Mouse (Mus musculus) heart, postnatal 4 days (tissue): ENCODE measurements around the gene Psmc3. TPM values are rescaled to one million over a fixed set of nuclear protein-coding genes. Genes with fewer than 3 reads are reported as not detected.
"Not testable (repeated sequence)": the region's sequence is repeated elsewhere in the genome, so short reads cannot be mapped to it uniquely, and the experiment has no call there.

Source experiments
- DNase-seq: peaks from one replicate; pipeline ENCODE4 v3.0.0; 2021
- total RNA-seq, 2 experiments: library from RNA; stranded (reverse); gene quantifications; 2 replicates each; pipeline ENCODE4 v1.2.3; 2021

Psmc3 gene
- total RNA-seq, 2 experiments from 2014 or later, result 240 to 248 TPM

DNA sequence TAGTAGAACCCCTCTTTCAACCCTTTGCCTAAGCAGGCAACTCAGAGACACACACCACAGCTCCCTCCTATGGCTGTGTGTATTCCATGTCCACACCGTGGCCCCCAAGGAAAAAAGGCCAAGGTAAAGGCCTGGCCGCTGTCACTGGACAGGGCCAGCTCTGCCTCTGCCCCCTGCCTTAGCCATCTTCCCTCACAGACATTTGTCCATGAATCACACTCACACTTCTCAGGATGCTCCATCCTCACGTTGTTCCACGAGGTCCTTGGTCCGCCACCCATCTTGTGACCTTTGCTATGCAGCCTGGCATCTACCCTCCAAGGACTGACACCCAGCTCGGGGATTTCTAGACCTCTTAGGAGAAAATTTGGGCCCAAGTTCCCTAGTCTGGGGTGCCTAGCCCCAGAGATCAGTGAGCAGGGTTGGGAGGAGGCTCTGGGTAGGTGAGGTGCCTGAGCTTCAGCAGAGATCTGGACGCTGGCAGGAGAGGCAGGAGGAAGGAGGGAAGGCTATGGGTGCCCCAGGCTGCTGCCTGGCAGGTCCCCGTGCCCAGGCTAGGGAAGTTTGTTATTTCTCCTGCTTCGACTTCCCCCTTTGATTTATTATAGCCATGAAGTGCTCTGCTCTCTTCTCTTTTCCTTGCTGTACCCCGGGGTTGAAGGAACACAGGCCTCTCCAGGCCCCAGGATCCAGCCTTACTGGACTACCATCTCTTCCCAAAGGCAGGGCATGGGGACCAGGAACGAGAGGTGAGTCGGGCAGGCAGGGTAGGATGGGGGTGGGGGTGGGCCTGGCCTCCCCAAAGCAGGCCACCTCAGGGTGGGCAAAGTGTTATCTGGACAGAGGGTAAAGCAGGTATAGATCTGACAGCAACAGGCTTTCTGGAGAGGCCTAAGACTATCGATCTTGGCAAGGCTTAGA, 28.2 kb downstream of the Psmc3 start, which contains the start of gene Spi1:
TSS of gene Spi1 (plus strand) at position 616 of the 921 bp plus-strand sequence.
- no peak for DNase-seq

- peak; percentile 54 for DNase-seq
These were observed 29.0 kb downstream of the Psmc3 start for GRCm38 (mm10) chr2:91082844-91083243.

DNA sequence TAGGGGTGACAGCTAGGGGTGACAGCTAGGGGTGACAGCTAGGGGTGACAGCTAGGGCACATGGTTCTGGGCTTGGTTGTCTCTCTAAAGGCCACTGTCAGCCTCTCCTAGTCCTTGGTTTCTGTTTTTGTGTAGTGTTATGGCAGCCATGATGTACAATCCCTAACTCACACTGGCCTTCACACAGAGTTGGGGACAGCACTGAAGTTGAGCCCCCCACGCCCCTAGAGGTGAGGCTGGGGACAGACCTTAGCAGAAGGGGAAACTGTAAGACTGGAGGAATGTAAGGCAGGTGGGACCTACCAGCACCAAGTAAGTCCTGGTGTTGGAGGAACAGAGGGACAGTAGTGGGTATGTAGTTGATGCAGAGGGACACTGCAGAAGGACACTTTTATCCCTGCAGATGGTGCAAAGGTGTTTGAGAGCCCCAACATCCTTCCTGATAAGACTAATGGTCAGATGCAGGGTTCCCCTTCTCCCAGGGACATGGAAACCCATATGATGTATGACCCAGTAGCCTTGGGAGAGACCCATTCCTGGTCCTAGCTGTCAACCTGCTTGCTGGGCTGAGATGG, 29.6 kb downstream of the Psmc3 start:
- DNase-seq, result no peak

DNA sequence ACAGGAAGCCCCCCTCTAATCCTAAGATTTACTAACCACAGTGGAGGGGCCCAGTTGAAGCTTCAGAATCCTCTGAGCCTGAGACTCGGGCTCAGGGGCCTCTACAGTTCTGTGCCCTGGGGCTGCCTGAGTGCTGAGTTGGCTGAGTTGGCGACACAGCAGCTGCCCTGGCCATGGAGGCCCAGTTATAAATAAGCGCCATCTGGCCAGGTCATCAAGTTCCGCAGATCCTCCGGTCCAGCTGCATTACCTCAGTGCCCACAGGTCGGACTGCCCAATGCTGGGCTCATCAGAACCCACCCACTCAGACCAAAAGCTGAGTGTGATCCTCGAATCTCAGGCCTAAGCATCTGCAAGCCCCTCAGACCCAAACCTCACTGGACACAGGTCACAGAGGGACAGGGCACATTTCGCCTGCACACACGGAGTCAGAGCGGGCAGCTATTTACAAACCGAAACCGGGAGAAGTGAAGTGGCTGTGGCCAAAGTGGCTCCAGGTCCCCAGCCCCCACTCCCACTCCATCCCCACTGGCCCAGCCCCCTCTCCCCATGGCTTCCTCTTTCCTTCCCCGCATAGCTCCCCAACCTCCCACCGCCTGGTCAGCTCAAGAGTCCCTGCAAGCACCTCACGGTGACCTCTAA, 30.5 kb downstream of the Psmc3 start:
- DNase-seq, result no peak

- no peak for DNase-seq
These were observed 31.9 kb downstream of the Psmc3 start for GRCm38 (mm10) chr2:91085494-91086391.

GRCm38 (mm10) chr2:91086392-91087237, 32.8 kb downstream of the Psmc3 start:
- no peak for DNase-seq

DNA sequence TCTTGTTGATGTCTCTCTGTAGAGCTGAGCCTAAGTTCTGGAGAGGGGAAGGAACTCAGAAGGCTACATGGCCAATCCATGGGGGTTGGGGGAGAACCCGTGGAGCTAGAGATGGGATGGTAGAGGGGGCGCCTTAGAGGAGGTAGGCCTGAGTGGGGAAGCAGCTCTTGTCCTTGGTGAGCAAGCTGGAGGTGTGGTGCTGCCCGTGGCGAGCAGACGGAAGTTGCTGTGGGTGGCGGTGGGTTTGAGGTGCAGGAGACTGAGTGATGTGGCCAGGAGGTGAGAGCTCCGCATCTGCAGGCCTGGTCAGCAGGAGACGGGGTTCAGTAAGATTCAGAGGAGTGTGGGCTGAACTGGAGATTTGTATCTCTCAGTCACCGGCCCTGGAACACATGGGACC, 33.6 kb downstream of the Psmc3 start:
- DNase-seq, result no peak

DNA sequence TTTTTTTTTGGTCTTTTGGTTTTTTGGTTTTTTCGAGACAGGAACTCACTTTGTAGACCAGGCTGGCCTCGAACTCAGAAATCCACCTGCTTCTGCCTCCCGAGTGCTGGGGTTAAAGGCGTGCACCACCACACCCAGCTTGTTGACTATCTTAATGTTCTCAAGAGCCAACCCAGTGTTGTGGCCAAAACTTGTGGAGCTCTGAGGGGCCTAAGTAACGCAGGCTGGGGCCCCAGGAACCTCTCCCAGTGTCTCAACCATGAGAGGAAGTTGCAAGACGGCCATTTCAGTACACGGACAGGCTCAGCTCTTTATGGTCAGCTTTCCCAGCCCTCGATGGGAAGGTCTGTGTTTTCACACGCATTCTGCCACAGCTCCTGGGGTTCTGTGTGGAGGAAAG, 35.2 kb downstream of the Psmc3 start:
- DNase-seq, result no peak

- DNase-seq, result no peak
These were observed 36.4 kb downstream of the Psmc3 start for GRCm38 (mm10) chr2:91090208-91090607.

DNA sequence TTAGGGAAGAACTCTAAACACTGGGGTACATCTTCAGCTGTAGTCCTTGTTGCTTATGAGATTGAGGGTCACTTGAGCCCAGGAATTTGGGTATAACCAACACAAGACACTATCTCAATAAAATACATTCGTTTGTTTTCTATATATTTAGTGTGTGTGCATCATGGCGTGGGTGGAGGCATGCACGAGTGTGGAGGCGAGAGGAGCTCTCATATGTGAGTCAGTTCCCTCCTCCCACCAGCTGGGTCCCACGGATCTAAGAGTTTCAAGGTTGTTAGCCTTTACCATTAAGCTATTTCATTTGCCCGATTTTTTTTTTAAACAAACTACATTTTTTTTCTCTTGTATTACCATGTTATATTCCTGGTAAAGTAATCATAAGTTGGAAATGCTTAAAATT, 37.0 kb downstream of the Psmc3 start:
- DNase-seq, result no peak

GRCm38 (mm10) chr2:91096524-91096923, 42.7 kb downstream of the Psmc3 start:
- no peak for DNase-seq

GRCm38 (mm10) chr2:91097015-91097414, 43.2 kb downstream of the Psmc3 start:
- DNase-seq, result no peak

GRCm38 (mm10) chr2:91098156-91098555, 44.3 kb downstream of the Psmc3 start:
- DNase-seq, result no peak

GRCm38 (mm10) chr2:91101124-91101740, 47.4 kb downstream of the Psmc3 start:
- DNase-seq, result peak; percentile 97

DNA sequence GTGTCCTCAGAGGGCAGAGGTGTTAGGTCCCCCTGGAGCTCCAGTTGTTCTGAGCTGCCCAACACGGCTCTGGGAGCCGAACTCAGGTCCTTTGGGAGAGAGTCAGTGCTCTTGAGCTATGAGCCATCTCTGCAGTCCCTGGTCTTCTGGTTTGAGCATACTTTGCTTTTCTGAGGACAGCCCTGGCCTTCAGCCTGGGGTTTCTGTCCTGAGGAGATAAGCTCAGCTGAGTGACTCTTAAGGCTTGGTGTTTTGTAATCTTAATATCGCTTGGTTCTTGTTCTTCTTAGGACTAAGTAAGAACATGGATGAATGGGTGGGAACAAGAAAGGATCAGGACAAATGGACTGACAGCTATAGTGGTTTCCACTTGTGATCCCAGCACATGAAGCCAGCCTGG, 54.3 kb downstream of the Psmc3 start:
- DNase-seq, result no peak

DNA sequence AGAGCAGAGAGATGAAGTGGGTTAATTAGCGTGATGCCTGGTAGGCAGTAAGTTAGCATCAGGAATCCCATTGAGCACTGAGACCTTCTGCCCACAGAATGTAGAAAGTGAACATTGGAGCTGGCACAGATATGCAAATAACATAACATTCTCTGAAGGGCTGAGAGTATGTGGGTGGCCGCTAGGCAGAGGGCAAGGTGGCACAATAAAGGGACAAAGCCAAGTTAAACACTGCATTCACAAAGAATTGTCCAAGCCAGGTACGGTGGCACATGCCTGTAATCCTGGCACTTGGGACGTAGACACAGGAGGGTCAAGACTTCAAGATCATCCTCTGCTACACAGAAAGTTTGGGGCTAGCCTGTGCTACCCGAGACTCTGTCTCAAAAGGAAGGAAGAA, 55.4 kb downstream of the Psmc3 start:
- no peak for DNase-seq

DNA sequence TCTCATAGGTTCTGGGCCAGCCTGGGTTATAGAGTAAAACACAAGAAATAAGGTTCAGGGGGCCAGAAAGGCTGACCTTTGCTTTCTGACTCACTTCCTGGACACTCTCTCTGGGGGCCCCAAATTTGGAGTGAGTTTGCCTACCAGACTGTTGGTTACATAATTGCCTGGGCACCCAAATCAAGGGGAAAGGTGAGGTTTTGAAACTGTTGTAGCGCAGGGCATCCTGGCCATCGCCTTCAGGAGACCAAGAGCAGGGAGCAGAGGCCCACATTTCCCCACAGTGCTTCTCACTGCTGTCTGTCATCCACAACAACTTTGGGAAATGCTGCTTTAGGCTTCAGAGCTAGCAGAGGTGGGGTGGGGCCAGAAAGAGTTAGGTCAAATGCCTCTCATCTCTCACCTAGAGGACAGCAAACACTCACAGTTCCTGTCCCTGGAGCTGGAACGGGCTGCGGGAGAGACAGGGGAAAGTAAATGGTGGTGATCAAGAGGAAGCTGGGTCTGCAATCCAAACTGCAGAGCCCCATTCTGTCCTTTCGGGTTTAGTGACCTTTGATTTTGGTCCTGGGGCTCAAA, 56.1 kb downstream of the Psmc3 start:
- DNase-seq, result no peak

- DNase-seq, result no peak
These were observed 56.6 kb downstream of the Psmc3 start for GRCm38 (mm10) chr2:91110429-91110828.

DNA sequence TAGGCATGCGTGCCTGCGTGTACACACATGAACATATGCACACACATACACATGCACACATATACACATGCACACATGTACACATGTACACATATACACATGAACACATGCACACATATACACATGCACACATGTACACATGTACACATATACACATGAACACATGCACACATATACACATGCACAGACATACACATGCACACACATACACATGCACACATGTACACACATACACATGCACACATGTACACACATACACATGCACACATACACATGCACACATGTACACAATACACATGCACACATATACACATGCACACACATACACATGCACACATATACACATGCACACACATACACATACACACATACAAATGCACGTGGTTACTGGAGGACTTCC, 58.0 kb downstream of the Psmc3 start:
- not testable (repeated sequence) for DNase-seq

- DNase-seq, result no peak
These were observed 58.7 kb downstream of the Psmc3 start for GRCm38 (mm10) chr2:91112491-91112890.

DNA sequence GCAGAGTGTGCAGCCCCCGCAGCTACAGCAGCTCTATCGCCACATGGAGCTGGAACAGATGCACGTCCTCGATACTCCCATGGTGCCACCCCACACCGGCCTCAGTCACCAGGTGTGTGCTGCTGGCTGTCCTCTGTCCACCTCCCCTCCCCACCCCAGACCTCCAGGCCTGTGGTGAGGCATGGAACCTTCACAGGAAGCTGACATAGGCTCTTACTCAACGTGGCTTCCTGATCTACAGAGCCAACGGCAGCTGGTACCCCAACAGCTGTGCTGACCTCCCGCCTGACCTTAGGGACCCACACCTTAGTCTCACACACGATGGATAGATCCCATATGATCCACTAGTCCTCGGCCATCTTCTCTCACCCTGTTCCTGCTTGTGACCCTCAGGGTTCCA, 59.5 kb downstream of the Psmc3 start:
- no peak for DNase-seq
